Mouse (Mus musculus) heart, embryonic 16.5 days (tissue): ENCODE measurements around the gene Upk1a. TPM values are rescaled to one million over a fixed set of nuclear protein-coding genes. Genes with fewer than 3 reads are reported as not detected.

Experiments
- ATAC-seq: fragments of 200-750 bp; cut with Nextera tagmentation; replicated peaks from 2 replicates; pipeline ENCODE4 v1.8.0; 2017; ENCODE audit warnings: moderate number of reproducible peaks; ENCODE audit not compliant: insufficient read depth, low FRiP score; ENCODE audit errors: extremely low read depth
- H3K27ac ChIP-seq: fragments of 300-500 bp; sonication (generic); 2 replicates; pipeline ENCODE4 v1.5.1; 2014; ENCODE audit warnings: mild to moderate bottlenecking, low read length, control low read depth, moderate library complexity
- H3K27me3 ChIP-seq: fragments of 300-500 bp; sonication (generic); 2 replicates; pipeline ENCODE4 v1.6.1; 2014; ENCODE audit warnings: low read length, mixed read lengths; ENCODE audit not compliant: control insufficient read depth, insufficient read depth
- H3K36me3 ChIP-seq: fragments of 300-500 bp; sonication (generic); 2 replicates; pipeline ENCODE4 v1.6.1; 2014; ENCODE audit not compliant: control insufficient read depth, insufficient read depth
- H3K4me1 ChIP-seq: fragments of 300-500 bp; sonication (generic); 2 replicates; pipeline ENCODE4 v1.6.1; 2014; ENCODE audit warnings: low read length, mixed read lengths; ENCODE audit not compliant: control insufficient read depth, insufficient read depth
- H3K4me2 ChIP-seq: fragments of 300-500 bp; sonication (generic); 2 replicates; pipeline ENCODE4 v1.6.1; 2014; ENCODE audit warnings: low read depth, mild to moderate bottlenecking, control low read depth, low read length
- H3K4me3 ChIP-seq: fragments of 300-500 bp; sonication (generic); 2 replicates; pipeline ENCODE4 v1.5.1; 2014; ENCODE audit warnings: mild to moderate bottlenecking, control low read depth, low read length
- H3K9ac ChIP-seq: fragments of 300-500 bp; sonication (generic); 2 replicates; pipeline ENCODE4 v1.6.1; 2014; ENCODE audit warnings: low read length, control low read depth
- H3K9me3 ChIP-seq: fragments of 300-500 bp; sonication (generic); replicated peaks from 2 replicates; pipeline ENCODE4 v1.6.1; 2016; ENCODE audit warnings: low read length; ENCODE audit not compliant: control insufficient read depth
- WGBS: fragments of 180-500 bp; shearing (Covaris S2); extraction: QIAGEN DNeasy Blood & Tissue Kit; methylation state at CpG from one replicate; pipeline ENCODE4 v1.1.7; 2014; 5-methylcytosine and 5-hydroxymethylcytosine counted together
- polyA plus RNA-seq: library from polyadenylated mRNA; unstranded; fragments of >200 nt; fragmentation: Nextera tagmentation; extraction: Ambion mirVana; gene quantifications from 2 replicates; pipeline ENCODE4 v1.2.1, GENCODE M21; 2015

Gene Upk1a
- polyA plus RNA-seq, 1 experiment from 2014 or later: 0.49 TPM

DNA sequence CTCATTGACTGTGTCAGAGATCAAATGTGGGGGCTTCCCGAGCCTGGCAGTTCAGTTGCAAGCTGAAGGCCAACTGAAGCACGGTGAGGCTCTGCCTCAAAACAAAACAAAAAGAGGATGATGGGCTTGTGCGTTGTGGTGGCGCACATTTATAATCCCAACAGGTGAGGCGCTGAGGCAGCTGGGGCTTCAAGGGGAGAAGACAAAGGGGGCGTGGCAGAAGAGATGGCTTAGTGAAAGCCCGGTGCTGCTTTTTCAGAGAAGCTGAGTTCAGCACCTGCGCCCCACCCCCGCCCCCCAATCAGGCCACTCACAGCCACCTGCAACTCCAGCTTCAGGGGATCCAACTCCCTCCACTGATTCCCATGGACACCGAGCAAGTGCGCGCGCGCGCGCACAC lies 4.2 kb downstream of the Upk1a start:
- 42% methylated on average over 16 of the region's 16 CpGs for WGBS
- ATAC-seq: no peak

GRCm38 (mm10) chr7:30607706-30608309 lies 4.8 kb downstream of the Upk1a start:
- WGBS: 18% methylated on average over 8 of the region's 8 CpGs
- Histone ChIP-seq H3K4me3 (no peak overlapping the region), H3K4me1 (peaks cover 11% of the 10 kb centered on the region), H3K9ac (no peak overlapping the region), H3K9me3 (no peaks in the 10 kb centered on the region), H3K27ac (no peak overlapping the region), H3K36me3 (no peaks in the 10 kb centered on the region), H3K27me3 (no peaks in the 10 kb centered on the region), H3K4me2 (no peak overlapping the region)
- 0 out of 2 replicates have a peak, but pooled peaks have one; percentile 35 for ATAC-seq

More for the DNA sequence above, 4.2 kb downstream of the Upk1a start:
- H3K36me3 ChIP-seq: no peaks in the 10 kb centered on the region
- no peaks in the 10 kb centered on the region for H3K9me3 ChIP-seq
- H3K27me3 ChIP-seq: no peaks in the 10 kb centered on the region
- H3K9ac ChIP-seq: no peak overlapping the region
- H3K4me3 ChIP-seq: no peak overlapping the region
- H3K4me1 ChIP-seq: peaks cover 11% of the 10 kb centered on the region
- no peak overlapping the region for H3K4me2 ChIP-seq
- no peak overlapping the region for H3K27ac ChIP-seq

DNA sequence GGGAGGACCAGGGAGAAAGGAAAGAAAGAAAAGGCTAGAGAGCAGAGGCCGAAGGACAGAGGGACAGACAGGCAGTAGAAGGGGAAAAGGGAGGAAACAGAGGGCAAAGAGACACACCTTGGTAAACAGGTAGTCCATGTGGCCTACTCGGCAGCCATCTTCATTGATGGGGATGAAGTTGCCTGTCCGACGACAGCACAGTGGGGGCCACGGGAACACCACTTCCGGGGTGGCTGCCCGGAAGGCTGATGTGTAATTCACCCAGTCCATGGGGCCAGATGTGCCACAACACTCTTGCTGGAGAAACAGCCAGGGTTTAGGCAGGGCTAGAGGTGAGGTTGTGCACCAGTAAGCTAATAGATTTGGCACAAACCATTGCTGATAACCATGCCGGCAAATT lies 7.7 kb downstream of the Upk1a start:
- H3K4me2 ChIP-seq: no peak overlapping the region
- no peak for ATAC-seq
- H3K27me3 ChIP-seq: no peaks in the 10 kb centered on the region
- H3K36me3 ChIP-seq: no peaks in the 10 kb centered on the region
- H3K9ac ChIP-seq: no peak overlapping the region
- 89% methylated on average over 8 of the region's 8 CpGs for WGBS
- no peaks in the 10 kb centered on the region for H3K9me3 ChIP-seq
- H3K4me1 ChIP-seq: peaks cover 7% of the 10 kb centered on the region
- no peak overlapping the region for H3K4me3 ChIP-seq
- no peak overlapping the region for H3K27ac ChIP-seq

DNA sequence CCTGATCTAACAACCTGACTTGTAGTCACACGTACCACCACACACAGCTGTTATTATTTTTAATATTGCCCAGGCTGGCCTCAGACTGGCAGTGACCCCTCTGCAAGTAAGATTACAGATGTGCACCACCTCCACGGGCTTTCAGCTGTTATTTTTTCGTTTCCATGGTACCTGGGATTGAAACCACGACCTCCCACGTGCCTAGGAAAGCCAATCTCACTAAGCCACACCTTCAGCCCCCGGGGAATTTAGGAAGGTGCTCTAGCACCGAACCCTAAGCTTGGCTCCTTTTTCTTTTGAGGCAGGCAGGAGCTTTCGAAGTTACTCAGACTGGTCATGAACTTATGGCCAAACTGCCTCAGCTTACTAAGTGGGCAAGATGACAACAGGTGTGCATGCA lies 8.2 kb downstream of the Upk1a start:
- Histone ChIP-seq H3K4me3 (no peak overlapping the region), H3K9me3 (no peaks in the 10 kb centered on the region), H3K27me3 (no peaks in the 10 kb centered on the region), H3K4me1 (peaks cover 6% of the 10 kb centered on the region; the same call in 1 of the 2 replicates), H3K27ac (no peak overlapping the region), H3K4me2 (no peak overlapping the region), H3K36me3 (no peaks in the 10 kb centered on the region), H3K9ac (no peak overlapping the region)
- 58% methylated on average over 8 of the region's 8 CpGs for WGBS
- ATAC-seq: no peak

GRCm38 (mm10) chr7:30602583-30602982 lies 10.1 kb downstream of the Upk1a start:
- Histone ChIP-seq H3K27me3 (no peaks in the 10 kb centered on the region), H3K9ac (no peak overlapping the region), H3K4me3 (no peak overlapping the region), H3K9me3 (no peaks in the 10 kb centered on the region), H3K4me1 (peaks cover 6% of the 10 kb centered on the region; the same call in 1 of the 2 replicates), H3K36me3 (no peaks in the 10 kb centered on the region), H3K27ac (no peak overlapping the region), H3K4me2 (no peak overlapping the region)
- WGBS: 21% methylated on average over 3 of the region's 3 CpGs
- no peak for ATAC-seq

- WGBS: 59% methylated on average over 7 of the region's 7 CpGs
- Histone ChIP-seq H3K4me1 (peaks cover 6% of the 10 kb centered on the region; the same call in 1 of the 2 replicates), H3K27ac (peak overlapping the region; percentile 51; the same call in 1 of the 2 replicates), H3K4me2 (no peak overlapping the region), H3K9ac (0 out of 2 replicates have a peak overlapping the region, but pooled peaks have one; percentile 7), H3K4me3 (no peak overlapping the region), H3K36me3 (no peaks in the 10 kb centered on the region), H3K27me3 (no peaks in the 10 kb centered on the region), H3K9me3 (no peaks in the 10 kb centered on the region)
- no peak for ATAC-seq
These were observed 12.0 kb downstream of the Upk1a start for GRCm38 (mm10) chr7:30600651-30601050.

DNA sequence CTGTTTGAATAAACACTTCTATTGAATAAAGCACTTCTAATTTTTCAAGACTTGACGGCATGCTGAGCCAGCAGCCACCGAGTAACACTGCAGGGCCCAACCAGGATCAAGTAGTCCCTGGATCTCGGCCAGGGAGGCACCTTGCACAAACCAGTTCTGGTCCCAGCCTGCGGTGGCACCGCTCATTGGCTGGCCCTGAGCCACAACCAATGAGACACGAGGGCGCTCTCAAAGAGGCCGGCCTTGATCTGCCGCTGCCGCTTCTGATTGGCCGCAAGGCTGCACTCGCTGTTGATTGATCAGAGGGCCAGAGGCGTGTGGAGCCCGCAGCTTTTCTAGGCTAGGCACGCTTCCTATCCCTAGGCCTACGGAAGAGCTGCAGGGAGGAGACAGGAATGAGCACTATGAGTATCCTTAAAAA lies 12.7 kb downstream of the Upk1a start:
- H3K4me2 ChIP-seq: peak overlapping the region; percentile 37; the same call in 1 of the 2 replicates
- H3K9ac ChIP-seq: peak overlapping the region; percentile 47
- no peaks in the 10 kb centered on the region for H3K9me3 ChIP-seq
- ATAC-seq: peak; percentile 95
- 2% methylated on average over 16 of the region's 16 CpGs for WGBS
- H3K4me3 ChIP-seq: peak overlapping the region; percentile 10; the same call in 1 of the 2 replicates
- peaks cover 6% of the 10 kb centered on the region; the same call in 1 of the 2 replicates for H3K4me1 ChIP-seq
- no peaks in the 10 kb centered on the region for H3K36me3 ChIP-seq
- peak overlapping the region; percentile 51; the same call in 1 of the 2 replicates for H3K27ac ChIP-seq
- no peaks in the 10 kb centered on the region for H3K27me3 ChIP-seq

- Histone ChIP-seq H3K27me3 (no peaks in the 10 kb centered on the region), H3K4me1 (peaks cover 6% of the 10 kb centered on the region; the same call in 1 of the 2 replicates), H3K36me3 (no peaks in the 10 kb centered on the region), H3K9ac (0 out of 2 replicates have a peak within 1 kb of the TSS, but pooled peaks have one; percentile 36), H3K9me3 (no peaks in the 10 kb centered on the region), H3K4me3 (no peak within 1 kb of the TSS), H3K4me2 (0 out of 2 replicates have a peak within 1 kb of the TSS, but pooled peaks have one; percentile 3), H3K27ac (peak within 1 kb of the TSS; percentile 28; the same call in 1 of the 2 replicates)
- ATAC-seq: no peak
- WGBS: 92% methylated on average over 12 of the region's 12 CpGs
These were observed 13.9 kb downstream of the Upk1a start, which contains the start of gene Zbtb32 for GRCm38 (mm10) chr7:30598786-30599185. Gene Zbtb32 (minus strand): TSS chr7:30598909.

- Histone ChIP-seq H3K4me3 (no peak overlapping the region), H3K27me3 (no peaks in the 10 kb centered on the region), H3K9ac (no peak overlapping the region), H3K36me3 (no peaks in the 10 kb centered on the region), H3K4me1 (peaks cover 6% of the 10 kb centered on the region; the same call in 1 of the 2 replicates), H3K9me3 (no peaks in the 10 kb centered on the region), H3K27ac (no peak overlapping the region), H3K4me2 (no peak overlapping the region)
- 60% methylated on average over 5 of the region's 5 CpGs for WGBS
- ATAC-seq: no peak
These were observed 15.8 kb downstream of the Upk1a start for GRCm38 (mm10) chr7:30596811-30597210.
